Mouse (Mus musculus) intestine, embryonic 14.5 days (tissue): ENCODE measurements around the gene 1110008P14Rik. TPM values are rescaled to one million over a fixed set of nuclear protein-coding genes. Genes with fewer than 3 reads are reported as not detected.

Experiments used
- ATAC-seq: fragments of 200-750 bp; cut with Nextera tagmentation; replicated peaks from 2 replicates; pipeline ENCODE4 v1.8.0; 2017; ENCODE audit warnings: low read depth, moderate number of reproducible peaks, moderate TSS enrichment, moderate library complexity; ENCODE audit not compliant: low FRiP score, low TSS enrichment
- DNase-seq: peaks from one replicate; pipeline ENCODE4 v3.0.0-alpha.2; 2018; ENCODE audit warnings: low spot score
- H3K27ac ChIP-seq: fragments of 300-500 bp; sonication (generic); 2 replicates; pipeline ENCODE4 v1.5.1; 2014; ENCODE audit warnings: low read depth, mild to moderate bottlenecking, control low read depth
- H3K27me3 ChIP-seq: fragments of 300-500 bp; sonication (generic); replicated peaks from 2 replicates; pipeline ENCODE4 v1.6.1; 2014; ENCODE audit warnings: low read length, control low read depth; ENCODE audit not compliant: control insufficient read depth, insufficient read depth
- H3K36me3 ChIP-seq: fragments of 300-500 bp; sonication (generic); 2 replicates; pipeline ENCODE4 v1.6.1; 2014; ENCODE audit warnings: low read length, control low read depth; ENCODE audit not compliant: control insufficient read depth, insufficient read depth
- H3K4me1 ChIP-seq: fragments of 300-500 bp; sonication (generic); replicated peaks from 2 replicates; pipeline ENCODE4 v1.6.1; 2014; ENCODE audit warnings: low read length, control low read depth, mixed read lengths; ENCODE audit not compliant: control insufficient read depth, insufficient read depth
- H3K4me2 ChIP-seq: fragments of 300-500 bp; sonication (generic); 2 replicates; pipeline ENCODE4 v1.6.1; 2014; ENCODE audit warnings: low read length
- H3K4me3 ChIP-seq: fragments of 300-500 bp; sonication (generic); 2 replicates; pipeline ENCODE4 v1.5.1; 2014; ENCODE audit warnings: low read depth, low read length, control low read depth, mixed read lengths
- H3K9ac ChIP-seq: fragments of 300-500 bp; sonication (generic); 2 replicates; pipeline ENCODE4 v1.6.1; 2014; ENCODE audit warnings: mild to moderate bottlenecking, low read length
- H3K9me3 ChIP-seq: fragments of 300-500 bp; sonication (generic); 2 replicates; pipeline ENCODE4 v1.6.1; 2016; ENCODE audit warnings: low read length, control low read depth; ENCODE audit not compliant: control insufficient read depth
- WGBS: fragments of 180-500 bp; shearing (Covaris S2); extraction: QIAGEN DNeasy Blood & Tissue Kit; methylation state at CpG from one replicate; pipeline ENCODE4 v1.1.7; 2014; 5-methylcytosine and 5-hydroxymethylcytosine counted together
- polyA plus RNA-seq: library from polyadenylated mRNA; unstranded; fragments of >200 nt; fragmentation: Nextera tagmentation; extraction: Ambion mirVana; gene quantifications from 2 replicates; pipeline ENCODE4 v1.2.1, GENCODE M21; 2014

1110008P14Rik gene
- polyA plus RNA-seq, 1 experiment from 2014 or later = 35.7 TPM

- H3K36me3 ChIP-seq = peaks cover 10% of the 10 kb centered on the region; the same call in 1 of the 2 replicates
- peaks cover 9% of the 10 kb centered on the region for H3K4me1 ChIP-seq
- H3K4me2 ChIP-seq = peak overlapping the region; percentile 85
- peak overlapping the region; percentile 95 for H3K27ac ChIP-seq
- peak overlapping the region; percentile 72 for H3K9ac ChIP-seq
- ATAC-seq (peak; percentile 94), DNase-seq (no peak)
- WGBS = under 1% methylated on average over 51 of the region's 59 CpGs
- H3K27me3 ChIP-seq = no peaks in the 10 kb centered on the region
- H3K9me3 ChIP-seq = no peaks in the 10 kb centered on the region
- peak overlapping the region; percentile 97 for H3K4me3 ChIP-seq
These were observed 14.3 kb upstream of the 1110008P14Rik start for GRCm38 (mm10) chr2:32395946-32396621.

GRCm38 (mm10) chr2:32395484-32395945 lies 13.8 kb upstream of the 1110008P14Rik start, which contains the start of gene Ptges2:
Gene Ptges2 (plus strand): TSS chr2:32395896.
- 1% methylated on average over 29 of the region's 31 CpGs for WGBS
- Histone ChIP-seq H3K27ac (peak within 1 kb of the TSS; percentile 95), H3K9me3 (no peaks in the 10 kb centered on the region), H3K4me2 (peak within 1 kb of the TSS; percentile 85), H3K4me1 (peaks cover 9% of the 10 kb centered on the region), H3K4me3 (peak within 1 kb of the TSS; percentile 97), H3K27me3 (no peaks in the 10 kb centered on the region), H3K36me3 (peaks cover 5% of the 10 kb centered on the region; the same call in 1 of the 2 replicates), H3K9ac (peak within 1 kb of the TSS; percentile 72)
- peak; percentile 90 for ATAC-seq
- DNase-seq = peak; percentile 99

- peak overlapping the region; percentile 85 for H3K4me2 ChIP-seq
- no peaks in the 10 kb centered on the region for H3K27me3 ChIP-seq
- DNase-seq = peak; percentile 67
- peaks cover 9% of the 10 kb centered on the region for H3K4me1 ChIP-seq
- ATAC-seq = no peak
- no peaks in the 10 kb centered on the region for H3K9me3 ChIP-seq
- H3K9ac ChIP-seq = peak overlapping the region; percentile 72
- H3K4me3 ChIP-seq = peak overlapping the region; percentile 97
- WGBS = 3% methylated on average over 8 of the region's 8 CpGs
- peaks cover under 1% of the 10 kb centered on the region; the same call in 1 of the 2 replicates for H3K36me3 ChIP-seq
- H3K27ac ChIP-seq = peak overlapping the region; percentile 95
These were observed 13.2 kb upstream of the 1110008P14Rik start for GRCm38 (mm10) chr2:32394973-32395372.

GRCm38 (mm10) chr2:32392063-32392462 lies 10.3 kb upstream of the 1110008P14Rik start:
- no peaks in the 10 kb centered on the region for H3K9me3 ChIP-seq
- DNase-seq (no peak), ATAC-seq (no peak)
- peaks cover 4% of the 10 kb centered on the region for H3K4me1 ChIP-seq
- no peaks in the 10 kb centered on the region for H3K27me3 ChIP-seq
- H3K36me3 ChIP-seq = no peaks in the 10 kb centered on the region
- H3K9ac ChIP-seq = no peak overlapping the region
- H3K4me3 ChIP-seq = no peak overlapping the region
- 91% methylated on average over 5 of the region's 5 CpGs for WGBS
- H3K27ac ChIP-seq = no peak overlapping the region
- no peak overlapping the region for H3K4me2 ChIP-seq

- H3K9ac ChIP-seq = no peak overlapping the region
- no peaks in the 10 kb centered on the region for H3K9me3 ChIP-seq
- 60% methylated on average over 8 of the region's 8 CpGs for WGBS
- H3K4me1 ChIP-seq = no peaks in the 10 kb centered on the region; the same call in 1 of the 2 replicates
- ATAC-seq (no peak), DNase-seq (no peak)
- no peak overlapping the region for H3K4me3 ChIP-seq
- H3K27ac ChIP-seq = no peak overlapping the region
- no peaks in the 10 kb centered on the region for H3K27me3 ChIP-seq
- H3K4me2 ChIP-seq = no peak overlapping the region
- no peaks in the 10 kb centered on the region for H3K36me3 ChIP-seq
These were observed 9.1 kb upstream of the 1110008P14Rik start for GRCm38 (mm10) chr2:32390871-32391270.

- no peaks in the 10 kb centered on the region for H3K4me1 ChIP-seq
- H3K9ac ChIP-seq = no peak overlapping the region
- no peak overlapping the region for H3K4me2 ChIP-seq
- H3K9me3 ChIP-seq = no peaks in the 10 kb centered on the region
- no peak overlapping the region for H3K4me3 ChIP-seq
- H3K36me3 ChIP-seq = no peaks in the 10 kb centered on the region
- DNase-seq (no peak), ATAC-seq (no peak)
- 81% methylated on average over 2 of the region's 2 CpGs for WGBS
- H3K27ac ChIP-seq = no peak overlapping the region
- H3K27me3 ChIP-seq = no peaks in the 10 kb centered on the region
These were observed 7.4 kb upstream of the 1110008P14Rik start for GRCm38 (mm10) chr2:32389157-32389556.

- Histone ChIP-seq H3K27ac (no peak within 1 kb of the TSS), H3K27me3 (no peaks in the 10 kb centered on the region; the same call in 1 of the 2 replicates), H3K9me3 (no peaks in the 10 kb centered on the region), H3K36me3 (no peaks in the 10 kb centered on the region), H3K4me2 (no peak within 1 kb of the TSS), H3K4me3 (no peak within 1 kb of the TSS), H3K9ac (no peak within 1 kb of the TSS), H3K4me1 (no peaks in the 10 kb centered on the region)
- DNase-seq (no peak), ATAC-seq (no peak)
- 74% methylated on average over 5 of the region's 5 CpGs for WGBS
These were observed 6.2 kb upstream of the 1110008P14Rik start, which contains the start of gene Lcn2 for GRCm38 (mm10) chr2:32387706-32388490. Gene Lcn2 (minus strand): TSS chr2:32388252.

- WGBS = 88% methylated on average over 2 of the region's 2 CpGs
- Histone ChIP-seq H3K27ac (no peak overlapping the region), H3K27me3 (no peaks in the 10 kb centered on the region; the same call in 1 of the 2 replicates), H3K4me1 (no peaks in the 10 kb centered on the region), H3K4me2 (no peak overlapping the region), H3K9ac (no peak overlapping the region), H3K4me3 (no peak overlapping the region), H3K36me3 (peaks cover 16% of the 10 kb centered on the region), H3K9me3 (no peaks in the 10 kb centered on the region)
- ATAC-seq (no peak), DNase-seq (no peak)
These were observed 951 bp upstream of the 1110008P14Rik start for GRCm38 (mm10) chr2:32382689-32383088.
